Mouse (Mus musculus) urinary bladder, adult 18-20 months (tissue): ENCODE data around the gene C1qtnf7.

Experiments used
- DNase-seq, 2 experiments: peaks; one replicate each; pipeline ENCODE4 v3.0.0; 2022; ENCODE audit warnings: low spot score in 2 of 2, mixed read lengths in 2 of 2

Gene C1qtnf7

GRCm38 (mm10) chr5:43609760-43610159, 94.4 kb downstream of the C1qtnf7 start:
- DNase-seq: no peak

GRCm38 (mm10) chr5:43621575-43622299, 106.4 kb downstream of the C1qtnf7 start:
- no peak for DNase-seq

- no peak for DNase-seq
These were observed 110.1 kb downstream of the C1qtnf7 start for GRCm38 (mm10) chr5:43625407-43625806.

GRCm38 (mm10) chr5:43634071-43634601, 118.8 kb downstream of the C1qtnf7 start:
- no peak for DNase-seq

- no peak for DNase-seq
These were observed 119.3 kb downstream of the C1qtnf7 start for GRCm38 (mm10) chr5:43634602-43635081.

- DNase-seq: no peak
These were observed 129.7 kb downstream of the C1qtnf7 start for GRCm38 (mm10) chr5:43645020-43645419.

GRCm38 (mm10) chr5:43647098-43647774, 131.9 kb downstream of the C1qtnf7 start:
- no peak for DNase-seq

- no peak for DNase-seq
These were observed 146.2 kb downstream of the C1qtnf7 start for GRCm38 (mm10) chr5:43661498-43661897.

GRCm38 (mm10) chr5:43661997-43662961, 146.9 kb downstream of the C1qtnf7 start, which contains the start of gene Cc2d2a:
TSS of gene Cc2d2a (plus strand) at chr5:43662346.
- DNase-seq: peak; percentile 10 to 27

GRCm38 (mm10) chr5:43663531-43663930, 148.2 kb downstream of the C1qtnf7 start:
- DNase-seq: no peak

- no peak for DNase-seq
These were observed 149.8 kb downstream of the C1qtnf7 start for GRCm38 (mm10) chr5:43665144-43665543.
